Mouse (Mus musculus) hindbrain, postnatal 0 days (tissue): Measurements from ENCODE around the gene Eif2a. TPM values are rescaled to one million over a fixed set of nuclear protein-coding genes. Genes with fewer than 3 reads are reported as not detected.

Experiments used
- ATAC-seq: fragments of 200-750 bp; cut with Nextera tagmentation; 2 replicates; pipeline ENCODE4 v1.8.0; 2017; ENCODE audit warnings: mild to moderate bottlenecking, moderate TSS enrichment, moderate library complexity
- DNase-seq: peaks from one replicate; pipeline ENCODE4 v3.0.0-alpha.2; 2015; ENCODE audit warnings: low spot score
- H3K27ac ChIP-seq: fragments of 300-500 bp; sonication (generic); 2 replicates; pipeline ENCODE4 v1.5.1; 2014; ENCODE audit warnings: mild to moderate bottlenecking
- H3K27me3 ChIP-seq: fragments of 300-500 bp; sonication (generic); 2 replicates; pipeline ENCODE4 v1.6.1; 2014; ENCODE audit warnings: low read length, mixed read lengths; ENCODE audit not compliant: insufficient read depth
- H3K36me3 ChIP-seq: fragments of 300-500 bp; sonication (generic); 2 replicates; pipeline ENCODE4 v1.6.1; 2014; ENCODE audit warnings: low read length, mixed read lengths; ENCODE audit not compliant: insufficient read depth
- H3K4me1 ChIP-seq: fragments of 300-500 bp; sonication (generic); 2 replicates; pipeline ENCODE4 v1.6.1; 2014; ENCODE audit warnings: antibody characterized with exemption, low read length, mixed read lengths; ENCODE audit not compliant: insufficient read depth
- H3K4me2 ChIP-seq: fragments of 300-500 bp; sonication (generic); 2 replicates; pipeline ENCODE4 v1.6.1; 2014; ENCODE audit warnings: low read depth, mild to moderate bottlenecking, low read length, moderate library complexity, mixed read lengths
- H3K4me3 ChIP-seq: fragments of 300-500 bp; sonication (generic); 2 replicates; pipeline ENCODE4 v1.5.1; 2014; ENCODE audit warnings: low read length
- H3K9ac ChIP-seq: fragments of 300-500 bp; sonication (generic); replicated peaks from 2 replicates; pipeline ENCODE4 v1.6.1; 2014; ENCODE audit warnings: mild to moderate bottlenecking, low read length, moderate library complexity, mixed read lengths
- H3K9me3 ChIP-seq: fragments of 300-500 bp; sonication (generic); 2 replicates; pipeline ENCODE4 v1.6.1; 2016; ENCODE audit warnings: low read length, mixed read lengths
- CTCF ChIP-seq: IDR thresholded peaks from 2 replicates; pipeline ENCODE4 v1.5.1; 2016; ENCODE audit warnings: antibody characterized with exemption, control low read depth, low read depth
- WGBS: fragments of 180-500 bp; shearing (Covaris S2); extraction: QIAGEN DNeasy Blood & Tissue Kit; methylation state at CpG from one replicate; pipeline ENCODE4 v1.1.7; 2014; 5-methylcytosine and 5-hydroxymethylcytosine counted together
- polyA plus RNA-seq: library from polyadenylated mRNA; unstranded; fragments of >200 nt; fragmentation: Nextera tagmentation; extraction: Ambion mirVana; gene quantifications from 2 replicates; pipeline ENCODE4 v1.2.1, GENCODE M21; 2015
- total RNA-seq: library from RNA; depleted of rRNA; stranded (reverse); fragments of >200 nt; gene quantifications from 2 replicates; pipeline ENCODE4 v1.2.3, GENCODE M21; 2014

The Eif2a gene
- total and polyA plus RNA-seq, 2 experiments from 2014 or later = 33.7 to 38.9 TPM

DNA sequence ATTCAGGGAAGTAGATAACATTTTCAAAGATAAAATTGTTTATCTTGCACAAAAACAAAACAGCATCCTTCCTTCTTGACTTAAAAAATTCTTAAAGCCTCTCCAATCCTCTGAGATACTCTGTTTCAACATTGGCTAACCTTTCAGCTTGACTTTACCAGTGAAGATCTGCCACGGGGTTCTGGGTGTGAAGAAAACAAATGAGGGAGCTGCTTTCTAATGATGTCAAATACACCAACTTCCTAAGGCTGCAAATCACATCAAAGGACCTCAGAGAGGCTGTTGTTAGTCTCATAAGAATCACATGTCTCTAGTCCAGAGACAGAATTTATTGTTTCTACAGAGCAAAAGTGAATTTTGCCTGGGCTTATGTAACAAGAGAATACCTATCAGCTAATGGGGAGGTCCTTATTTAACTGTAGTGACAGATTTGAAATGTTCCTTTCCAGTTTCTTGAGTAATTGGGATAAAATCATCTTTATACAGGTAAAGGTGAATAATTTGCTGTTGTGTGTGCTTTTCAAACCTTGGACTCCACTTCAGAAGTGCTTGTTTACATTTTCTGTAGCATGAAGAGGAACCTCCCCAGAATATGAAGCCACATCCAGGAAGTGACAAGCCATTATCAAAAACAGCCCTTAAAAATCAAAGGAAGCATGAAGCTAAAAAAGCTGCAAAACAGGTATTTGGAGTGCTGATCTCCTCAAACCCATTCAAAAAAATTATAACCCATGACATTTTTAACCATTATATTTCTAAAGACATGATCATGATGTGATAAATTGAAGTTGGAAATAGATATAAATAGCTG, 26.6 kb downstream of the Eif2a start:
- ATAC-seq = no peak

DNA sequence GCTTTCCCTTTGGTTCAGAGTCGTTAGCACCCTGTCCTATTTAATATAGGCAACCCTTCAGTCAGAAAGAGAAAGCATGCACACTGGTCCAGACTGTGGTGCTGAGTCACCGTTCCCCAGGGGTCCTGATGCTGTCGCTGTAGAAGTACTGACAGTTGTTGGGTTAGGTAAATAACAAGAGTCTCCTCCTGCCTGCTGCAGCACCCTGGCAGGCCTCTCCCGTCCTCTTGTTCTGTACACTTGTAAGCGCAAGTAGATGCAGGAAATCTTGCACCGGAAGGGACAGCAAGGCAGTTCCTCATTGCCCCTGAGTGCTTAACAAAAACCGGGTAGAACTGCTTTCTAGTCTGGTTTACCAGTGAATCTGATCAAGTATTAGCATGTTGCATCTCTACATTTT, 31.0 kb downstream of the Eif2a start:
- H3K36me3 ChIP-seq = peaks cover 34% of the 10 kb centered on the region

More for the DNA sequence above, 26.6 kb downstream of the Eif2a start:
- Histone ChIP-seq H3K27me3 (no peaks in the 10 kb centered on the region), H3K4me1 (no peaks in the 10 kb centered on the region), H3K9ac (no peak overlapping the region), H3K27ac (no peak overlapping the region), H3K4me2 (no peak overlapping the region), H3K9me3 (no peaks in the 10 kb centered on the region), H3K4me3 (no peak overlapping the region), H3K36me3 (peaks cover 37% of the 10 kb centered on the region)
- DNase-seq = no peak
- no peak for TF ChIP-seq CTCF
- 89% methylated on average over 1 of the region's 1 CpGs for WGBS

DNA sequence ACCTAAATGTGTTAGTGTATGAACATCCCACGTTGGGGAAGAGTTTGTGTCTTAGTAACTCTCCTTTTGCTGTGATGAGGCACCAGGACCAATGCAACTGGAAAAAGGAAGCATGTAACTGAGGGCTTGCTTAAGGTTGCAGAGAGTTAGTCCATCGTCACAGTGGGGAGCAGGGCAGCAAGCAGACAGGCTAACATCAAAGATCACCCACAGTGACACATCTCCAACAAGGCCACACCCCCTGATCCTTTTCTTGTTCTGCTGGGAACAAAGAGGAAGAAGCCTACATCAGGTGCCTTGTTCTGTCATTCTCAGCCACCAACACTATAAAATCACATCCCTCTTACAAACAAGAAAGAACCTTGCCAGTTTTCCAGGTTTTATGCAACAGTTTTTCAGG, 34.3 kb downstream of the Eif2a start:
- TF ChIP-seq CTCF = no peak
- DNase-seq (no peak), ATAC-seq (no peak)
- H3K27ac ChIP-seq = no peak overlapping the region
- peaks cover 26% of the 10 kb centered on the region for H3K36me3 ChIP-seq
- H3K4me2 ChIP-seq = no peak overlapping the region
- no peaks in the 10 kb centered on the region for H3K4me1 ChIP-seq
- 39% methylated on average over 2 of the region's 2 CpGs for WGBS
- H3K9me3 ChIP-seq = no peaks in the 10 kb centered on the region
- no peak overlapping the region for H3K4me3 ChIP-seq
- H3K9ac ChIP-seq = no peak overlapping the region
- H3K27me3 ChIP-seq = no peaks in the 10 kb centered on the region

More for the DNA sequence above, 31.0 kb downstream of the Eif2a start:
- Histone ChIP-seq H3K4me1 (no peaks in the 10 kb centered on the region), H3K4me3 (no peak overlapping the region), H3K4me2 (no peak overlapping the region), H3K9ac (no peak overlapping the region), H3K27ac (no peak overlapping the region), H3K9me3 (no peaks in the 10 kb centered on the region), H3K27me3 (no peaks in the 10 kb centered on the region)
- no peak for ATAC-seq
- WGBS = 79% methylated on average over 7 of the region's 7 CpGs
- DNase-seq = no peak
- TF ChIP-seq CTCF = no peak

DNA sequence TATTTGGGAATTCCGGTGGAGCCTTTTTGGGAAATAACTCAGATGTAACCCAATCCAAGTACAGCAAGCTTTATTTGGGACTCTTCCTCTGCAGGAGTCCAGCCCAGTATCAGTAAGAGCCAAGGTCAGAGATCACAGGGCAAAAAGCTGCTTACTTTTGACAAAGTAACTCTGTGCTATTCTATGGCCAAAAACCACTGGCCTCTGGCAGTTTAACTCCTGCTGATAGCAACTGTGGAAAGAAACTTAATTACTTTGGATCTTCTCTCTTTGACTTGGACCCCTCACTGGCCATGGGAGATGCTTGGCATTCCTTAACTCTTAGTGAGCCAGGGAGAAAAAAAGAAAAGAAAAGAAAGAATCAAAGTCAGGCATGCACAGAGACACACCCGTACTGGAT, 35.8 kb downstream of the Eif2a start:
- DNase-seq = no peak
- Histone ChIP-seq H3K27me3 (no peaks in the 10 kb centered on the region), H3K4me3 (no peak overlapping the region), H3K9ac (no peak overlapping the region), H3K9me3 (no peaks in the 10 kb centered on the region), H3K36me3 (peaks cover 12% of the 10 kb centered on the region), H3K27ac (no peak overlapping the region), H3K4me2 (no peak overlapping the region), H3K4me1 (no peaks in the 10 kb centered on the region)
- ATAC-seq = no peak
- no peak for TF ChIP-seq CTCF
- WGBS = 24% methylated on average over 2 of the region's 2 CpGs

DNA sequence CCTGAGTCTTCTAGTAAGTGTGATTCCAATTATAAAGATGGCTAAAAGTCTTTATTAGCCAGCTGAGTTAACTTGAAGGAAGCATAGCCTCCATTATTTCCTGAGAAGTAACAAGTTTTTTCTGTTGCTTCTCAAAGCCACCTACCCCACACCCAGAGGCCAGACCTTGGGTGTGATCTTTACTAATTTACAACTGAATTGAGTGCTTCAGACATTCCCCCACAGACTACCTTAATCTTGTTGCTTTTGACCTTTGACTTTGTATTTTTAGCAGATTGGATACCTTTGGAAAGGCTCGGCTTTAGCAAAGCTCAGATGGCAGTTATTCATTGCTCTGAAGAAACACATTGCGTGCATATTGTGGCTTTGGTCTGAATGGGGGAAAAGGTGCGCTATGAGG, 45.2 kb downstream of the Eif2a start:
- Histone ChIP-seq H3K36me3 (no peaks in the 10 kb centered on the region), H3K4me3 (no peak overlapping the region), H3K4me1 (no peaks in the 10 kb centered on the region), H3K27ac (no peak overlapping the region), H3K4me2 (no peak overlapping the region), H3K9me3 (no peaks in the 10 kb centered on the region), H3K9ac (no peak overlapping the region), H3K27me3 (no peaks in the 10 kb centered on the region)
- DNase-seq (no peak), ATAC-seq (no peak)
- no peak for TF ChIP-seq CTCF
- WGBS = 94% methylated on average over 3 of the region's 3 CpGs

DNA sequence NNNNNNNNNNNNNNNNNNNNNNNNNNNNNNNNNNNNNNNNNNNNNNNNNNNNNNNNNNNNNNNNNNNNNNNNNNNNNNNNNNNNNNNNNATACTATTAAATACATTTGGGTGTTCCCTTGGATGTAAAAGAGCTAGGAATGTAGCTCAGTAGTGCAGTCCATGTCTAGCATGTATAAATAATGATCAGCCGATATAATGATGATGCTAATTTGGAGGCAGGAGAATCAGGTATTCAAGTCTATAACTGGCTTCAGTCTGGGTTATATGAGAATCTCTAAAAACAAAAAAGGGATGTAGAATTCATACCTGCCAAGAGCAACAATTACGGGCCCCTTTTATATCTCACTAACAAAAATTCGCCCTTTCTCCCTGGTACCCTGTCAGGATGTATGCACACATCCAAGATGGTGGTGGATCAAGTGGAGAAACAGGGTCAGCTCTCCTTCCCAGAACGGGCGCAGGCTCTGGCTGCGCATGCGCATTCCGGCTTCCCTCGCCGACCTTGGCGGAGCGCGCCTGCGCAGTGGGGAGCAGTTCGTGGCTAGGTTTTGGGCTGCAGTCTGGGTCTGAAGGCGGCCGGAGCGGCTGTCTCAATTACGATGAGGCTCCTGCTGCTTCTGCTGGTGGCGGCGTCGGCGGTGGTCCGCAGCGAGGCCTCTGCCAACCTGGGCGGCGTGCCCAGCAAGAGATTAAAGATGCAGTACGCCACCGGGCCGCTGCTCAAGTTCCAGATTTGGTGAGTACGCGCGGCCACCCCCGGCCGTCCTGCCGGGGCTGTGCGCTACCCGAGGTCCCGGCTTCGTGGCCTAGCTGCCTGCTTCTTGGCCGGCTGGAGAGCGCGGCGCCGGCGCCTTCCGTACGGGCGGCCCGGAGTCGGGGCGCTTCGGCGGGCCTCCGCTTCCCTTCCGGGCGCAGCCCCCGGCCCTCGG, 50.8 kb downstream of the Eif2a start, which contains the start of gene Selenot:
Gene Selenot, plus strand, starts transcription at position 500 of the 930 bp plus-strand sequence.
- H3K36me3 ChIP-seq = no peaks in the 10 kb centered on the region
- ATAC-seq = peak; percentile 97

More for the DNA sequence above, 50.8 kb downstream of the Eif2a start, which contains the start of gene Selenot:
- H3K27me3 ChIP-seq = no peaks in the 10 kb centered on the region
- WGBS = 1% methylated on average over 53 of the region's 59 CpGs
- peak; percentile 98 for DNase-seq
- H3K4me1 ChIP-seq = peaks cover 2% of the 10 kb centered on the region; the same call in 1 of the 2 replicates
- H3K27ac ChIP-seq = peak within 1 kb of the TSS; percentile 99
- peak within 1 kb of the TSS; percentile 93 for H3K9ac ChIP-seq
- no peaks in the 10 kb centered on the region for H3K9me3 ChIP-seq
- peak within 1 kb of the TSS; percentile 68 for H3K4me2 ChIP-seq
- peak within 1 kb of the TSS; percentile 66 for H3K4me3 ChIP-seq
- TF ChIP-seq CTCF = no peak; the same call in 1 of the 2 replicates
